Mouse (Mus musculus) brain, embryonic 14.5 days (tissue): Measurements from ENCODE around the gene D930020B18Rik. TPM values are rescaled to one million over a fixed set of nuclear protein-coding genes. Genes with fewer than 3 reads are reported as not detected.

ENCODE experiments used
- DNase-seq: peaks from one replicate; pipeline ENCODE4 v3.0.0-alpha.2; 2011; ENCODE audit warnings: low read depth
- CTCF ChIP-seq: fragments of 200-500 bp; IDR thresholded peaks from 2 replicates; pipeline ENCODE4 v1.5.1; 2012; ENCODE audit warnings: inconsistent platforms, mild to moderate bottlenecking, moderate library complexity, borderline replicate concordance; ENCODE audit not compliant: insufficient read depth, insufficient read length; ENCODE audit errors: extremely low read depth
- POLR2A ChIP-seq: fragments of 200-500 bp; IDR thresholded peaks from 2 replicates; pipeline ENCODE4 v1.6.1; 2012; ENCODE audit warnings: mild to moderate bottlenecking, inconsistent platforms, borderline replicate concordance; ENCODE audit not compliant: poor library complexity, insufficient read depth, insufficient read length, severe bottlenecking; ENCODE audit errors: extremely low read depth
- polyA plus RNA-seq: library from polyadenylated mRNA; depleted of rRNA; stranded (reverse); fragments of >200 nt; gene quantifications from 2 replicates; pipeline ENCODE4 v1.2.3, GENCODE M21; 2012

The D930020B18Rik gene
- polyA plus RNA-seq, 1 experiment, result 0.14 TPM

- peak; percentile 86 for DNase-seq
- TF ChIP-seq POLR2A (no peak), CTCF (peak; percentile 84)
Observed at GRCm38 (mm10) chr10:121689591-121690314, 48.4 kb downstream of the D930020B18Rik start.

- TF ChIP-seq CTCF (no peak), POLR2A (no peak)
Observed at GRCm38 (mm10) chr10:121692944-121693579, 51.7 kb downstream of the D930020B18Rik start.

GRCm38 (mm10) chr10:121694567-121694966 lies 53.2 kb downstream of the D930020B18Rik start:
- TF ChIP-seq POLR2A (no peak), CTCF (no peak)
- DNase-seq, result no peak

More at GRCm38 (mm10) chr10:121692944-121693579, 51.7 kb downstream of the D930020B18Rik start:
- no peak for DNase-seq

GRCm38 (mm10) chr10:121701296-121702248 lies 60.2 kb downstream of the D930020B18Rik start:
- DNase-seq, result peak; percentile 82
- TF ChIP-seq CTCF (peak; percentile 56; the same call in 1 of the 2 replicates), POLR2A (no peak)

- no peak for DNase-seq
- TF ChIP-seq POLR2A, result no peak
- TF ChIP-seq CTCF, result no peak
Observed at GRCm38 (mm10) chr10:121703619-121704018, 62.2 kb downstream of the D930020B18Rik start.

- no peak for DNase-seq
- TF ChIP-seq CTCF, result no peak
- no peak for TF ChIP-seq POLR2A
Observed at GRCm38 (mm10) chr10:121704871-121705270, 63.5 kb downstream of the D930020B18Rik start.

- TF ChIP-seq CTCF, result no peak
- TF ChIP-seq POLR2A, result no peak
- DNase-seq, result no peak
Observed at GRCm38 (mm10) chr10:121705399-121706163, 64.2 kb downstream of the D930020B18Rik start.

GRCm38 (mm10) chr10:121716862-121717261 lies 75.5 kb downstream of the D930020B18Rik start:
- no peak for DNase-seq
- TF ChIP-seq POLR2A (no peak), CTCF (no peak)

GRCm38 (mm10) chr10:121718896-121719585 lies 77.7 kb downstream of the D930020B18Rik start:
- no peak for TF ChIP-seq POLR2A
- TF ChIP-seq CTCF, result no peak
- DNase-seq, result no peak

GRCm38 (mm10) chr10:121720701-121721100 lies 79.3 kb downstream of the D930020B18Rik start:
- TF ChIP-seq CTCF (no peak), POLR2A (no peak)
- DNase-seq, result no peak

GRCm38 (mm10) chr10:121726505-121726904 lies 85.1 kb downstream of the D930020B18Rik start:
- no peak for DNase-seq
- TF ChIP-seq POLR2A (no peak), CTCF (no peak)

- TF ChIP-seq POLR2A, result no peak
- TF ChIP-seq CTCF, result no peak
Observed at GRCm38 (mm10) chr10:121727151-121727550, 85.8 kb downstream of the D930020B18Rik start.

GRCm38 (mm10) chr10:121728226-121728625 lies 86.8 kb downstream of the D930020B18Rik start:
- no peak for DNase-seq
- TF ChIP-seq CTCF (no peak), POLR2A (no peak)

More at GRCm38 (mm10) chr10:121727151-121727550, 85.8 kb downstream of the D930020B18Rik start:
- DNase-seq, result no peak
